Mouse (Mus musculus) stomach, postnatal 0 days (tissue): ENCODE data around the gene Sf3b6. TPM values are rescaled to one million over a fixed set of nuclear protein-coding genes. Genes with fewer than 3 reads are reported as not detected.
A peak's percentile ranks its signal among the peaks of the same experiment; 100 is the strongest.

Experiments used
- ATAC-seq: fragments of 200-750 bp; cut with Nextera tagmentation; 2 replicates; pipeline ENCODE4 v1.8.0; 2017; ENCODE audit not compliant: low FRiP score, low TSS enrichment
- DNase-seq: peaks from one replicate; pipeline ENCODE4 v3.0.0-alpha.2; 2016; ENCODE audit warnings: low spot score
- H3K27ac ChIP-seq: fragments of 300-500 bp; sonication (generic); replicated peaks from 2 replicates; pipeline ENCODE4 v1.5.1; 2014; ENCODE audit warnings: mild to moderate bottlenecking, control low read depth
- H3K27me3 ChIP-seq: fragments of 300-500 bp; sonication (generic); 2 replicates; pipeline ENCODE4 v1.6.1; 2014; ENCODE audit warnings: low read length; ENCODE audit not compliant: control insufficient read depth, insufficient read depth
- H3K36me3 ChIP-seq: fragments of 300-500 bp; sonication (generic); 2 replicates; pipeline ENCODE4 v1.6.1; 2014; ENCODE audit warnings: low read length, mixed read lengths; ENCODE audit not compliant: control insufficient read depth, insufficient read depth
- H3K4me1 ChIP-seq: fragments of 300-500 bp; sonication (generic); replicated peaks from 2 replicates; pipeline ENCODE4 v1.6.1; 2014; ENCODE audit warnings: antibody characterized with exemption; ENCODE audit not compliant: control insufficient read depth, insufficient read depth
- H3K4me2 ChIP-seq: fragments of 300-500 bp; sonication (generic); replicated peaks from 2 replicates; pipeline ENCODE4 v1.6.1; 2014; ENCODE audit warnings: low read depth, mild to moderate bottlenecking, control low read depth, moderate library complexity
- H3K4me3 ChIP-seq: fragments of 300-500 bp; sonication (generic); 2 replicates; pipeline ENCODE4 v1.5.1; 2014; ENCODE audit warnings: low read depth, low read length, control low read depth
- H3K9ac ChIP-seq: fragments of 300-500 bp; sonication (generic); 2 replicates; pipeline ENCODE4 v1.6.1; 2014; ENCODE audit warnings: mild to moderate bottlenecking, low read length, control low read depth, mixed read lengths
- H3K9me3 ChIP-seq: fragments of 300-500 bp; sonication (generic); 2 replicates; pipeline ENCODE4 v1.6.1; 2016; ENCODE audit warnings: low read length; ENCODE audit not compliant: control insufficient read depth
- CTCF ChIP-seq: IDR thresholded peaks from 2 replicates; pipeline ENCODE4 v1.5.1; 2016; ENCODE audit warnings: antibody characterized with exemption, low read depth, mild to moderate bottlenecking, moderate library complexity
- EP300 ChIP-seq: optimal IDR thresholded peaks from 2 replicates; pipeline ENCODE3; 2016; ENCODE audit warnings: antibody characterized with exemption
- WGBS: fragments of 180-500 bp; shearing (Covaris S2); extraction: QIAGEN DNeasy Blood & Tissue Kit; methylation state at CpG from one replicate; pipeline ENCODE4 v1.1.7; 2014; 5-methylcytosine and 5-hydroxymethylcytosine counted together
- polyA plus RNA-seq: library from polyadenylated mRNA; unstranded; fragments of >200 nt; fragmentation: Nextera tagmentation; extraction: Ambion mirVana; gene quantifications from 2 replicates; pipeline ENCODE4 v1.2.1, GENCODE M21; 2015

Sf3b6 gene
- polyA plus RNA-seq, 1 experiment from 2014 or later = 301 TPM

DNA sequence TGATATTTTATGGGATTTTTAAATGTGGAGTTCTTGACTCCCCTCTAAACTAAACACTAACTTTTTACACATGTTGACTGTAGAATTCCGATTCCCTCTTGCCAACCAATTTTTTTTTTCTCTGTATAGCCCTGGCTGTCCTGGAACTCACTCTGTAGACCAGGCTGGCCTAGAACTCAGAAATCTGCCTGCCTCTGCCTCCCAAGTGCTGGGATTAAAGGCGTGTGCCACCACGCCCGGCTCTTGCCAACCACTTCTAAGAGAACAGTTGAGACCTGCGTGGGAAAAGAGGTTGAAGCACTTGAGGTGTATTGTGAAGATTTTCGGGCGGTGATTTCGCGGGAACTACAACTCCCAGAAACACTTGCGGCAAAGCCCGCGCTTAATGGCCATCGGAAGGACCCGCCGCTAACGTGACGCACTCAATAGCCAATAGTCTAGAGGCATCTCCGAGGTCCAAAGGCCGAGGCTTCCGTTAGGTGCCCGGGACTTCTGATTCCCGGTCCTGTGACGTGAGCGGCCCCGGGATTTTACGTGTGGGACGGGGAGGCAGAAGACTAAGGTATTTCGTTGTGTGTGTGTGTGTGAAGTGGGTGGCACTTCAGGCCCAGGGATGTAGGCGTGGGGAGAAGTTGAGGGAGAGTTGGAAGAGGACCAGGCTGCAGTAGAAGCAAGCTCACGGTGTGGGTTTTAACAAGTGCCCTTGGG is 25.7 kb downstream of the Sf3b6 start, which contains the start of gene Wdcp:
Gene Wdcp (plus strand): TSS at position 414 of the 708 bp plus-strand sequence.
- peak within 1 kb of the TSS; percentile 59 for H3K4me3 ChIP-seq
- WGBS = under 1% methylated on average over 30 of the region's 30 CpGs

DNA sequence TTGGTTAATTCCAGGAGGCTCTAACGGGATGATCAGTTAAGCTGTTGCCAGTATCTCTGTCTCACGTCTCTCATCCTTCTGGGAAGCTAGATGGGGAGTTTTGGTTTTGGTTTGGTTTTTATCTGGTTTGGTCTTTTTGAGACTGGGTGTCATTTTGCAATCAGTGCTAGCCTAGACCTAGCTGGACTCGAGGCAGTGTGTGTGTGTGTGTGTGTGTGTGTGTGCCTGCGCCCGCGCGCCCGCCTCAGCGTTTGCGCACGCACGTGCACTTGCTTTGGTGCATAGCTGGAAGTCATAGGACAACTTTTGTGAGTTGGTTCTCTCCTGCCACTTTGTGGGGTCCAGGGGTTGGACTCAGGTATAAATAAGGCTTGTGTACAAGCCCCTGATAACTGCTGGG is 26.4 kb downstream of the Sf3b6 start:
- Histone ChIP-seq H3K4me2 (peak overlapping the region; percentile 53), H3K36me3 (no peaks in the 10 kb centered on the region), H3K27ac (0 out of 2 replicates have a peak overlapping the region, but pooled peaks have one; percentile 1), H3K9me3 (no peaks in the 10 kb centered on the region), H3K4me1 (no peaks in the 10 kb centered on the region; the same call in 1 of the 2 replicates), H3K4me3 (peak overlapping the region; percentile 59), H3K27me3 (no peaks in the 10 kb centered on the region), H3K9ac (peak overlapping the region; percentile 23)
- ATAC-seq (peak; percentile 68), DNase-seq (peak; percentile 71)
- no peak for TF ChIP-seq CTCF
- TF ChIP-seq EP300 = no peak
- WGBS = 0% methylated on average over 12 of the region's 12 CpGs

More for the DNA sequence above, 25.7 kb downstream of the Sf3b6 start, which contains the start of gene Wdcp:
- ATAC-seq (peak; percentile 94), DNase-seq (peak; percentile 91)
- no peaks in the 10 kb centered on the region; the same call in 1 of the 2 replicates for H3K4me1 ChIP-seq
- peak within 1 kb of the TSS; percentile 23 for H3K9ac ChIP-seq
- no peaks in the 10 kb centered on the region for H3K27me3 ChIP-seq
- 0 out of 2 replicates have a peak within 1 kb of the TSS, but pooled peaks have one; percentile 1 for H3K27ac ChIP-seq
- peak within 1 kb of the TSS; percentile 53 for H3K4me2 ChIP-seq
- no peaks in the 10 kb centered on the region for H3K36me3 ChIP-seq
- no peaks in the 10 kb centered on the region for H3K9me3 ChIP-seq
- TF ChIP-seq CTCF (no peak), EP300 (no peak)

DNA sequence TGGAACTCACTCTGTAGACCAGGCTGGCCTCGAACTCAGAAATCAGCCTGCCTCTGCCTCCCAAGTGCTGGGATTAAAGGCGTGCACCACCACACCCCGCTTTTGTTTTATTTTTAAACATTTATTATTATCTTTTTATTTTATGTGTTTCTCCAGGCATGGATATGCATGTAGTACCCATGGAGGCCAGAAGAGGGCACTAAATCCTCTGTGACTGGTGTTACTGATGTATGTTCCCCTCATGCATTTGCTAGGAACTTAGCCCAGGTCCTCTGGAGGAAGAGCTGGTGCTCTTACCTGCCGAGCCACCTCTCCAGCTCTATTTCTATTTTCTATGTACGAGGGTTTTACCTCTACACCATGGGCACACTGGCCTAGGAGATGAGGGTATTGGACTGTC is 38.8 kb downstream of the Sf3b6 start:
- no peak overlapping the region for H3K27ac ChIP-seq
- 95% methylated on average over 5 of the region's 5 CpGs for WGBS
- no peaks in the 10 kb centered on the region for H3K9me3 ChIP-seq
- H3K4me2 ChIP-seq = no peak overlapping the region
- H3K27me3 ChIP-seq = no peaks in the 10 kb centered on the region
- H3K36me3 ChIP-seq = no peaks in the 10 kb centered on the region
- no peak overlapping the region for H3K9ac ChIP-seq
- H3K4me1 ChIP-seq = no peaks in the 10 kb centered on the region
- peak; percentile 57 for TF ChIP-seq CTCF
- TF ChIP-seq EP300 = no peak
- no peak overlapping the region for H3K4me3 ChIP-seq
- ATAC-seq (no peak), DNase-seq (no peak)

DNA sequence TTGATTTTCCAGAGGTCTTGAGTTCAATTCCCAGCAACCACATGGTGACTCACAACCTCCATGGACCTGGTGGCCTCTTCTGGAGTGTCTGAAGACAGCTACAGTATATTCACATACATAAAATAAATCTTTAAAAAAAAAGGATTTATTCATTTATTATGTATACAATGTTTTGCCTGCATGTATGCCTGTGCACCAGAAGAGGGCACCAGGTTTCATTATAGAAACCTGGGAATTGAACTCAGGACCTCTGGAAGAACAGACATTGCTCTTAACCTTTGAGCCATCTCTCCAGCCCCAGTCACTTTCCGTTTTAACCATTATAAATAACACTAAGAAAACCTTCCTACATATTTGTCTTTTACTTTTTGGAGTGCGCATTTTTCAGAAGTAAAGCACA is 39.5 kb downstream of the Sf3b6 start:
- ATAC-seq (no peak), DNase-seq (no peak)
- no peaks in the 10 kb centered on the region for H3K4me1 ChIP-seq
- no peak overlapping the region for H3K4me3 ChIP-seq
- TF ChIP-seq CTCF (peak; percentile 37), EP300 (no peak)
- H3K9ac ChIP-seq = no peak overlapping the region
- no peaks in the 10 kb centered on the region for H3K9me3 ChIP-seq
- no peaks in the 10 kb centered on the region for H3K36me3 ChIP-seq
- no peak overlapping the region for H3K27ac ChIP-seq
- WGBS = 91% methylated on average over 2 of the region's 2 CpGs
- H3K4me2 ChIP-seq = no peak overlapping the region
- H3K27me3 ChIP-seq = no peaks in the 10 kb centered on the region

DNA sequence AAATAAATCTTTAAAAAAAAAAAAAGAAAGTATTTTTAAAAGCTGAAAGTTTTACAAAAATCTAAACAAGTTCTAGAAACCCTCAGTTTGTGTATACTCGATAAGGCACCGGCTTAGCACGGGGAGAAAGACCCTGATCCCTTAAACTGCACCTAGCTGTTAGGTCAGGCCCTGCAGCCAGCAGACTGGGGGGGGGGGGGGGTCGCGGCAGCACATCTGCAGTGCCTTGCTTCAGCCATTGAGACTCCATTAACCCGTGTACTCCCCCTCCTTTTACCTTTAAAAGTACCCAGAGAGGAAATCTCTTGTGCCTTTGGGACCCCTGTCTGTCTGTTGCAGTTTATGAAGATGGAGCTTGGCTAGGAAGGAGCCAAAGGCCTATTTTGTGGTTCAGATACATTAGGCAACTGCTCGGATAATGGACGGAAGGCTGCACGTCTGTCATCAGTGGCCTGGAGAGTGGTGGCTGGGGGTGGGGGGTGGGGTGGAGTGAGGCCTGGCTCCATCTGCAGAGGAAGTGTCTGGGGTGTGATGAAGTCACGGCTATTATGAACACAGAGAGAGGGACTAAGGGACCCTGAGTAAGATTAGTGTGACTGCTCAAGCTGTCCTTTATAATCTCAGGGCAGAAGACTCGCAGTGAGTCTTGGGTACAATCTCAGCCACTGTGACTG is 42.0 kb downstream of the Sf3b6 start:
- no peak overlapping the region for H3K4me3 ChIP-seq
- no peaks in the 10 kb centered on the region for H3K27me3 ChIP-seq
- H3K9me3 ChIP-seq = no peaks in the 10 kb centered on the region
- TF ChIP-seq EP300 = no peak
- TF ChIP-seq CTCF = no peak
- ATAC-seq (no peak), DNase-seq (no peak)
- no peak overlapping the region for H3K27ac ChIP-seq
- H3K9ac ChIP-seq = no peak overlapping the region
- no peaks in the 10 kb centered on the region for H3K36me3 ChIP-seq
- H3K4me2 ChIP-seq = no peak overlapping the region
- no peaks in the 10 kb centered on the region for H3K4me1 ChIP-seq
- 40% methylated on average over 11 of the region's 11 CpGs for WGBS

DNA sequence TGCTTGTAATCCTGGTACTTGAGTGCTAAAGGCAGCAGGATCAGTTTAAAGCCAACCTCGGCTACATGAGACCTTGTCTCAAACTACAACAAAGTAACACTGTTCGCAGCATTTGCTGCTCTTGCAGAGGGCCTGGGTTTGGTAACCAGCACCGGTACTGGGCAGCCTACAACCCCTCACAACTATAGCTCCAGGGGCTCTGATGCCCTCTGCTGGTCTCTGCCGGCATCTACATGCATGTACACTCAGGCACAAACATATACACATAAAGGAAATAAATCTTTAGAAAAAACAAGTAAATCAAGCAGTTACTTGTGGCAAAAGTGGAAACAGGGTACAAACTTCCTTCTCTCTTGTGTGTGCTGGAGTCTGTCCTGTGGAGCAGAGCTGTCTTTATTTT is 45.3 kb downstream of the Sf3b6 start:
- TF ChIP-seq CTCF (peak; percentile 45), EP300 (no peak)
- ATAC-seq (no peak), DNase-seq (no peak)
- whole genome bisulfite sequencing = 90% methylated on average over 4 of the region's 4 CpGs
- no peak overlapping the region for H3K4me2 ChIP-seq
- H3K36me3 ChIP-seq = no peaks in the 10 kb centered on the region
- no peaks in the 10 kb centered on the region for H3K4me1 ChIP-seq
- H3K27me3 ChIP-seq = no peaks in the 10 kb centered on the region
- H3K27ac ChIP-seq = no peak overlapping the region
- no peak overlapping the region for H3K9ac ChIP-seq
- H3K4me3 ChIP-seq = no peak overlapping the region
- no peaks in the 10 kb centered on the region for H3K9me3 ChIP-seq
